Mouse (Mus musculus) embryonic facial prominence, embryonic 10.5 days (tissue): ENCODE results near the gene Cd38. TPM values are rescaled to one million over a fixed set of nuclear protein-coding genes. Genes with fewer than 3 reads are reported as not detected.

ENCODE experiments used
- DNase-seq: peaks from one replicate; pipeline ENCODE4 v3.0.0-alpha.2; 2017; ENCODE audit warnings: low spot score
- H3K27ac ChIP-seq: fragments of 300-500 bp; sonication (generic); replicated peaks from 2 replicates; pipeline ENCODE4 v1.5.1; 2016; ENCODE audit warnings: mild to moderate bottlenecking
- H3K27me3 ChIP-seq: fragments of 300-500 bp; sonication (generic); replicated peaks from 2 replicates; pipeline ENCODE4 v1.6.1; 2016; ENCODE audit warnings: low read depth, mild to moderate bottlenecking; ENCODE audit not compliant: poor library complexity, severe bottlenecking
- H3K36me3 ChIP-seq: fragments of 300-500 bp; sonication (generic); replicated peaks from 2 replicates; pipeline ENCODE4 v1.6.1; 2016; ENCODE audit warnings: mild to moderate bottlenecking, moderate library complexity
- H3K4me1 ChIP-seq: fragments of 300-500 bp; sonication (generic); 2 replicates; pipeline ENCODE4 v1.6.1; 2016
- H3K4me3 ChIP-seq: fragments of 300-500 bp; sonication (generic); 2 replicates; pipeline ENCODE4 v1.5.1; 2016; ENCODE audit warnings: mild to moderate bottlenecking, moderate library complexity
- H3K9me3 ChIP-seq: fragments of 300-500 bp; sonication (generic); 2 replicates; pipeline ENCODE4 v1.6.1; 2016; ENCODE audit warnings: mild to moderate bottlenecking
- WGBS: fragments of 180-500 bp; shearing (Covaris S2); methylation state at CpG from one replicate; pipeline ENCODE4 v1.1.7; 2016; 5-methylcytosine and 5-hydroxymethylcytosine counted together
- polyA plus RNA-seq: library from polyadenylated mRNA; unstranded; fragments of >200 nt; fragmentation: Nextera tagmentation; extraction: Ambion mirVana; gene quantifications from 2 replicates; pipeline ENCODE4 v1.2.1, GENCODE M21; 2016

The Cd38 gene
- polyA plus RNA-seq, 1 experiment from 2014 or later, result 7.0 TPM

DNA sequence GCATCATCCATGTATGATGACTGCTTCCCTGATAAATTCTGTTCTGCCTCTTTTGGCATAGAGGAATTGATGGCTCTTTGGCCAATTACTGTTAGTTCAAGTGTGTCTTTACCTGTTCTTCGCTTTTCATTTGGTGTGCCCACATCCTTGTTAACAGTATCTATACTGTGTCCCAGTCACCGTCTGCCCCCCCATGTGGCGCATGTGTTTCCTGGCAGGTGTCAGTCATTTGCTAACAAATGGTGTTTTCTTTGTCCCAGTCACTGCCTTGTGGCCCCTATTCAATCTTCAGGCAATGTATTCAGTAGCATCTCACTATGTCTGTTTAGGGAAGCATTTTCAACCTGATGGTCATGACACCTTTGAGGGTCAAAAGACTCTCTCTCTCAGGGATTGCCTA lies 92.7 kb downstream of the Cd38 start:
- WGBS, result 90% methylated on average over 3 of the region's 3 CpGs
- H3K27me3 ChIP-seq, result no peaks in the 10 kb centered on the region
- no peaks in the 10 kb centered on the region for H3K9me3 ChIP-seq
- no peaks in the 10 kb centered on the region for H3K36me3 ChIP-seq
- H3K4me3 ChIP-seq, result no peak overlapping the region
- no peak overlapping the region for H3K27ac ChIP-seq
- DNase-seq, result no peak
- no peaks in the 10 kb centered on the region for H3K4me1 ChIP-seq

Other genes with a start within 250 kb of the Cd38 start
- 8.4 and 9.1 TPM in 2 replicates for gene Cc2d2a, start 206.2 kb upstream of the Cd38 start, polyA plus RNA-seq
- gene Bst1, start 49.7 kb upstream of the Cd38 start, polyA plus RNA-seq, result 0.17 TPM in 1 of 2 replicates, not detected in the other
- gene Fbxl5, start 46.9 kb upstream of the Cd38 start, polyA plus RNA-seq, result 52.3 and 52.7 TPM in 2 replicates
- 1.1 TPM in 1 of 2 replicates, not detected in the other for gene Gm7879, start 44.6 kb downstream of the Cd38 start, polyA plus RNA-seq
- gene Fgfbp1, start 113.2 kb downstream of the Cd38 start, polyA plus RNA-seq, result 0.82 and 1.5 TPM in 2 replicates
- 102 and 110 TPM in 2 replicates for gene Prom1, start 233.5 kb downstream of the Cd38 start, polyA plus RNA-seq